Mouse (Mus musculus) testis, adult 10 weeks (tissue): ENCODE data around the gene Eomes. TPM values are rescaled to one million over a fixed set of nuclear protein-coding genes. Genes with fewer than 3 reads are reported as not detected.

Experiments used
- polyA plus RNA-seq: library from polyadenylated mRNA; stranded (reverse); fragments of 350-450 nt; fragmentation: Illumina TruSeq; extraction: RNeasy Lipid Tissue Mini Kit (QIAGEN cat#74804); gene quantifications from one replicate; pipeline ENCODE4 v1.2.3, GENCODE M21; 2014; ENCODE audit warnings: low read depth, low replicate concordance

Gene Eomes
- polyA plus RNA-seq: 0.53 TPM

DNA sequence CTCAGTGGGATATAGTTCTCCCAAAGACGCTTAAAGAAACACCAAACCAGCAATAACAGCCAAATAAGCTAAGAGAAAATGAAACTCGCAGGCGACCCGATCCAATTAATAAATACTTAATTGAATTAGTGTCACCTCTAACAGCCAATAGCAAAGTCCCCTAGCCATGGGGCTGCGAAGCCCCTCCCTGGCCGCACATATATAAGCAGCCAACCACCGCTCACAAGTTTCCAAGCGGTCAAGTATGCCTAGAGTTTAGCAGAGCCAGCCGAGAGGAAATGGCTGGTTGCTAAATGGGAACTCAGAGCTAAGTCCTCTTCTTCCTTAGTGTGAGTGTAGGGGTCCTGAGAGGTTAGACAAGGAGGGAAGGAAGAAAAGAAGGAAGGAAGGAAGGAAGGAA lies at the start of gene Eomes:
TSS of gene Eomes (plus strand) at position 252 of the 400 bp plus-strand sequence.

GRCm38 (mm10) chr9:118506020-118506403 lies 28.0 kb downstream of the Eomes start, which contains the start of gene Golga4:
Gene Golga4, plus strand, starts transcription at chr9:118506267.

Other genes with a start within 250 kb of the Eomes start
- 152 TPM for gene Golga4, start 28.1 kb downstream of the Eomes start, polyA plus RNA-seq
- 1.2 TPM for gene Itga9, start 128.5 kb downstream of the Eomes start, polyA plus RNA-seq